Mouse (Mus musculus): ENCODE measurements around the gene Tenm4. TPM values are rescaled to one million over a fixed set of nuclear protein-coding genes. Genes with fewer than 3 reads are reported as not detected.

The Tenm4 gene
- polyA plus RNA-seq, 1 experiment from 2014 or later, result 4.5 TPM

GRCm38 (mm10) chr7:96406630-96407214 lies 235.7 kb downstream of the Tenm4 start:
- DNase-seq (ENCODE audit: low spot score), result no peak

GRCm38 (mm10) chr7:96408161-96408889 lies 237.3 kb downstream of the Tenm4 start:
- DNase-seq (ENCODE audit: low spot score), result no peak

- no peak for DNase-seq (ENCODE audit: low spot score)
Observed at GRCm38 (mm10) chr7:96409323-96409880, 238.4 kb downstream of the Tenm4 start.

GRCm38 (mm10) chr7:96413822-96414221 lies 242.8 kb downstream of the Tenm4 start:
- no peak for DNase-seq (ENCODE audit: low spot score)

GRCm38 (mm10) chr7:96414290-96415055 lies 243.4 kb downstream of the Tenm4 start:
- DNase-seq (ENCODE audit: low spot score), result no peak

GRCm38 (mm10) chr7:96417251-96418004 lies 246.4 kb downstream of the Tenm4 start:
- no peak for DNase-seq (ENCODE audit: low spot score)

GRCm38 (mm10) chr7:96418146-96418545 lies 247.1 kb downstream of the Tenm4 start:
- no peak for DNase-seq (ENCODE audit: low spot score)

GRCm38 (mm10) chr7:96420045-96420444 lies 249.0 kb downstream of the Tenm4 start:
- no peak for DNase-seq (ENCODE audit: low spot score)

GRCm38 (mm10) chr7:96420926-96421605 lies 250.0 kb downstream of the Tenm4 start:
- DNase-seq (ENCODE audit: low spot score), result no peak

- no peak for DNase-seq (ENCODE audit: low spot score)
Observed at GRCm38 (mm10) chr7:96426954-96427353, 255.9 kb downstream of the Tenm4 start.

- no peak for DNase-seq (ENCODE audit: low spot score)
Observed at GRCm38 (mm10) chr7:96433307-96433706, 262.3 kb downstream of the Tenm4 start.

- no peak for DNase-seq (ENCODE audit: low spot score)
Observed at GRCm38 (mm10) chr7:96438392-96438791, 267.3 kb downstream of the Tenm4 start.

GRCm38 (mm10) chr7:96440161-96440707 lies 269.2 kb downstream of the Tenm4 start:
- DNase-seq (ENCODE audit: low spot score), result no peak

GRCm38 (mm10) chr7:96445771-96446170 lies 274.7 kb downstream of the Tenm4 start:
- no peak for DNase-seq (ENCODE audit: low spot score)

GRCm38 (mm10) chr7:96447806-96448397 lies 276.9 kb downstream of the Tenm4 start:
- peak; percentile 69 for DNase-seq (ENCODE audit: low spot score)

- DNase-seq (ENCODE audit: low spot score), result no peak
Observed at GRCm38 (mm10) chr7:96455957-96456356, 284.9 kb downstream of the Tenm4 start.

- DNase-seq (ENCODE audit: low spot score), result peak; percentile 60
Observed at GRCm38 (mm10) chr7:96456618-96457017, 285.6 kb downstream of the Tenm4 start.

GRCm38 (mm10) chr7:96457891-96458290 lies 286.8 kb downstream of the Tenm4 start:
- no peak for DNase-seq (ENCODE audit: low spot score)

GRCm38 (mm10) chr7:96458992-96459391 lies 287.9 kb downstream of the Tenm4 start:
- no peak for DNase-seq (ENCODE audit: low spot score)

- DNase-seq (ENCODE audit: low spot score), result no peak
Observed at GRCm38 (mm10) chr7:96466761-96467160, 295.7 kb downstream of the Tenm4 start.

Data from thymus, postnatal 0 days (tissue).